Mouse (Mus musculus) bone marrow, adult 2 months (tissue): ENCODE data around the gene Lmx1b.

Source experiments
- CTCF ChIP-seq: fragments of 200-500 bp; IDR thresholded peaks from 2 replicates; pipeline ENCODE4 v1.5.1; 2011; ENCODE audit warnings: low read length, control low read depth; ENCODE audit not compliant: control insufficient read depth, insufficient read depth
- POLR2A ChIP-seq: fragments of 200-500 bp; IDR thresholded peaks from 2 replicates; pipeline ENCODE4 v1.6.1; 2011; ENCODE audit warnings: low read depth, mild to moderate bottlenecking, control low read depth, low read length, borderline replicate concordance; ENCODE audit not compliant: control insufficient read depth

- TF ChIP-seq CTCF (no peak), POLR2A (no peak)
Observed at GRCm38 (mm10) chr2:33569698-33570097, 70.6 kb downstream of the Lmx1b start.
